Mouse (Mus musculus) forebrain, embryonic 10.5 days (tissue): ENCODE measurements at regions not wholly inside any gene's neighbourhood (a gene's known extent, or its start where the extent isn't known, plus 50 kb on each side); places are given as distances from the start of the nearest gene placed in this dataset.

Experiments used
- DNase-seq: peaks from one replicate; pipeline ENCODE4 v3.0.0-alpha.2; 2017; ENCODE audit warnings: low spot score; ENCODE audit errors: extremely low spot score
- H3K27ac ChIP-seq: fragments of 300-500 bp; sonication (generic); 2 replicates; pipeline ENCODE4 v1.5.1; 2016; ENCODE audit warnings: mild to moderate bottlenecking
- H3K27me3 ChIP-seq: fragments of 300-500 bp; sonication (generic); 2 replicates; pipeline ENCODE4 v1.6.1; 2016; ENCODE audit warnings: mild to moderate bottlenecking; ENCODE audit not compliant: poor library complexity, severe bottlenecking
- H3K36me3 ChIP-seq: fragments of 300-500 bp; sonication (generic); replicated peaks from 2 replicates; pipeline ENCODE4 v1.6.1; 2016; ENCODE audit warnings: mild to moderate bottlenecking, moderate library complexity
- H3K4me1 ChIP-seq: fragments of 300-500 bp; sonication (generic); 2 replicates; pipeline ENCODE4 v1.6.1; 2016
- H3K4me3 ChIP-seq: fragments of 300-500 bp; sonication (generic); 2 replicates; pipeline ENCODE4 v1.5.1; 2016; ENCODE audit warnings: mild to moderate bottlenecking, moderate library complexity
- H3K9me3 ChIP-seq: fragments of 300-500 bp; sonication (generic); 2 replicates; pipeline ENCODE4 v1.6.1; 2016; ENCODE audit warnings: mild to moderate bottlenecking, moderate library complexity
- WGBS: fragments of 180-500 bp; shearing (Covaris S2); methylation state at CpG from one replicate; pipeline ENCODE4 v1.1.7; 2016; 5-methylcytosine and 5-hydroxymethylcytosine counted together

DNA sequence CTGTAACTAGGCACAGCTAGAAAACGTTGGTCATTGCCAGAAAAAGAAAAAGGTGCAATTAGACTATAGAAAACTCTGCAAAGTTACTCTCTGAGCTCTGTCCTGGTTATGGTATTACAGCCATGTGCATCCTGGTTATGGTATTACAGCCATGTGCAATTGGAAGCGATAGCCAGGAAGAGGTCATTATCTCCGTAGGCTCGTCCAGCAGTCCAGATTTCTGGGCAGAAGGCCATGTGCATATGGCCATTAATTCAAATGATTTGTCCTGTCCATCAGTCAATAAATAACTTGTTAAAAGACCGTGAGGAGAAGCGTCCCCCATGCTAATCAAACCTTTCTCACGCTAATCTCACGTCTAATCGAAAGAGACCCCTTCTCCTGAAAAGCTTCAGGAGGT lies 75.7 kb upstream of the Samsn1 start:
- Histone ChIP-seq H3K36me3 (no peaks in the 10 kb centered on the region), H3K27me3 (no peaks in the 10 kb centered on the region), H3K4me3 (no peak overlapping the region), H3K4me1 (no peaks in the 10 kb centered on the region), H3K27ac (no peak overlapping the region), H3K9me3 (no peaks in the 10 kb centered on the region)
- WGBS: 93% methylated on average over 9 of the region's 9 CpGs
- DNase-seq: no peak

DNA sequence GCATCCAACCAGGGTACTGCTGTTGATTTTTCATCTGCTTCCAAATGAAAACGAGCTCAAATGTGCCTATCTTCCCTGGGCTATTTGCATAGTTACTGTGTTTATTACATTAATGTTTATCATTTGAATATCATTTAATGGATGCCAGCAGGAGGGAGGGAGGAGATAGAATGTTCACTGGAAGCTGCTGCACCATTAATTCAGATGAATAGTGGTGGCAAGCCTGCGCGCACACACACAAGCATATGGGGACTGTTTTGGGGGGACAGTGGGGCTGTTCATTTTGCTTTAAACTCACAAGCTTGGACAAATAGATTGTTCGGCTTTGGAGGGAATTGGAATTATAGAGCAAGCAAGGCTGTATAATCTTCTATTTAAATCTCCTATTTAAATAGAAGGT lies 74.3 kb upstream of the Samsn1 start:
- WGBS: 94% methylated on average over 4 of the region's 4 CpGs
- DNase-seq: no peak
- no peaks in the 10 kb centered on the region for H3K27me3 ChIP-seq
- no peaks in the 10 kb centered on the region for H3K36me3 ChIP-seq
- no peak overlapping the region for H3K27ac ChIP-seq
- no peaks in the 10 kb centered on the region for H3K9me3 ChIP-seq
- H3K4me3 ChIP-seq: no peak overlapping the region
- H3K4me1 ChIP-seq: no peaks in the 10 kb centered on the region

DNA sequence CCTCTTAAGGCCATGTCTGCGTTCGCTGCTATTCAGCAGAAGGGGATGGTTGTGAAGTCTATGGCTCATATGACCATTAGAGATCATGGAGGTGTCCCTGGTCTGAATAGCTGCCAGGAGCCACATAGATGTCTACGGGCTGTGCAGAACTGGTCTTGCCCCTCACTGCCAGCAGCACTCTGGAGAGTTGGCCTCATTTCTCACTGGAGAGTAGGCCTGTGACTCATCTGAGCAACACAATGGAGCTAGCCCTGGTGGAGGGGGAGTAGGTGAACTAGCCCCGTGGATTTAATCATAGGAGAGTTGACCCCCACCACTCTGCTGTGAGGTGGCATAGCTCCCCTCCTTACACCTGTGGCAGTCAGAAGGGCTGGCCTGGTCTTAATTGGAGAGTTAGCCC lies 63.3 kb upstream of the Samsn1 start:
- WGBS: 89% methylated on average over 4 of the region's 4 CpGs
- H3K36me3 ChIP-seq: no peaks in the 10 kb centered on the region
- DNase-seq: no peak
- no peak overlapping the region for H3K27ac ChIP-seq
- H3K4me3 ChIP-seq: no peak overlapping the region
- no peaks in the 10 kb centered on the region for H3K9me3 ChIP-seq
- no peaks in the 10 kb centered on the region for H3K4me1 ChIP-seq
- no peaks in the 10 kb centered on the region for H3K27me3 ChIP-seq

DNA sequence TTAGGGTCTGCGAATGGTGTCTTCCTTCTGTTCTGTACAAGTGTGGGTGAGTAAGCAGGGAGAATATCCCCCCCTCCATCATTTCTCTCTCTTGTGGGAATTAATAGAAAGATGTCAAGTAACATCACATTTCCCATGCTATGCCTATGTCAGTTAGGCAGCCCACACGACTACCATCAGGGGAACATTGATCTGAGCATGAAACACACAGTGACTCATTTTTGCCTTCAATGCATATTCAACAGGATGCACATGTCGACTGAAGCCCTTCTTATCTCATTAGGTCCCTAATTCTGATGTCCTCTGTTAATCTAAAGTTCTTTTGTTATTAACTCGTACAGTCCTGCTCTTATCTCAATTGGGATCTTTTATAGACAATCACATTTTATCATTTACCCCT lies 60.4 kb upstream of the Samsn1 start:
- WGBS: 85% methylated on average over 4 of the region's 4 CpGs
- DNase-seq: no peak
- H3K27ac ChIP-seq: no peak overlapping the region

DNA sequence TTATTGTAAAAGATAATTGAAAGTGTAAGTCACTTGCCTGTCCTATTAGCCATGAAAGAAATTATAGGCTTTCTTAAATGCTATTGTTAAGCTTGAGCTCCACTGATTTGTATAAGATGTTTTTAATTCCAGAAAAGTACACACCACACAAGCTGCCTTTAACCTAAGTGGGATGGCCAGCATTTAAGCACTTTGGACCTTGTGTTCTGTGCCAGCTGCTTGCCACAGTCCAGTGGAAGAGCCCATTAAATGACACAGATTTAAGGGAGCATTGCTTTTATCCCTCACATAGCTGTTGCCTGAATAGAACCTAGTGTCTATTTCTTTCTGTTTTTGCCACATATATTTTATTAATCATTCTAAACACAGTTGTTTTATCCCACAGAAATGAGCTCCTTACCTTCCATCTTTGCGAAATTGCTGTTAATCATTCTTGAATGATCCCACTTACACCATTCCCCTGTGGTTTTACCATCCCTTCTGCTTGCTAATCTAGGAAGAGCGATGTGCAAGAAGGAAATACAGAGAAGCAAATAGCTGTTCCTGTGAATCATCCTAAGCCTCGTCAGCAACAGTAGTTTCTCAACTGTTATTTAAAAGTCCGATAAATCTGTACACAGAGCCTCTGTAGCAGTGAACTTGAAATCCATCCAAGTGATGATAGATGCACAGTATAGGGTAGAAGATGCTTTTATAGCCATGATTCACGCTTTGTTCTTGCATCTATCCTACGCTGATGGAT lies 57.9 kb upstream of the Samsn1 start:
- H3K4me3 ChIP-seq: no peak overlapping the region
- 89% methylated on average over 6 of the region's 6 CpGs for WGBS
- no peak for DNase-seq

More for the DNA sequence above, 60.4 kb upstream of the Samsn1 start:
- Histone ChIP-seq H3K27me3 (no peaks in the 10 kb centered on the region), H3K9me3 (no peaks in the 10 kb centered on the region), H3K36me3 (no peaks in the 10 kb centered on the region), H3K4me1 (no peaks in the 10 kb centered on the region), H3K4me3 (no peak overlapping the region)

DNA sequence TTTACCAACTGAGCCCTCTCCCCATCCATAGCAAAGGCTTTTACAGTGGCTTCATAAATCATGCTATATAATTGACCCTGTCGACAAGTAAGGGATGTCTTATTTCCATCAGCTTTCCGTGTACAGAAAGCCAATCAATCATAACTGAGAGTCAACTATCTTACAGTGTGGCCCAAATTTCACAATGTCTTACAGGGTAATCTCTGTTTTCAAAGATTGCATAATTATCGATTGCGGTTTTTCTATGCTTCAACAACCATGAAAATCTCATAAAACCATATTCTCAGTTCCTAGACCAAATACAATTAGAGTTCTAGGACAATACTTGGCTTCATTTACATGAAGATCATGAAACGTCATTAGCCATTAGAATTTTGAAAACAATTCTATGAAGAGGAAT lies 56.1 kb upstream of the Samsn1 start:
- 92% methylated on average over 5 of the region's 5 CpGs for WGBS
- Histone ChIP-seq H3K4me1 (no peaks in the 10 kb centered on the region), H3K27ac (no peak overlapping the region), H3K4me3 (no peak overlapping the region), H3K27me3 (no peaks in the 10 kb centered on the region), H3K36me3 (no peaks in the 10 kb centered on the region), H3K9me3 (no peaks in the 10 kb centered on the region)
- no peak for DNase-seq

More for the DNA sequence above, 57.9 kb upstream of the Samsn1 start:
- Histone ChIP-seq H3K27ac (no peak overlapping the region), H3K4me1 (no peaks in the 10 kb centered on the region), H3K36me3 (no peaks in the 10 kb centered on the region), H3K27me3 (no peaks in the 10 kb centered on the region), H3K9me3 (no peaks in the 10 kb centered on the region)

DNA sequence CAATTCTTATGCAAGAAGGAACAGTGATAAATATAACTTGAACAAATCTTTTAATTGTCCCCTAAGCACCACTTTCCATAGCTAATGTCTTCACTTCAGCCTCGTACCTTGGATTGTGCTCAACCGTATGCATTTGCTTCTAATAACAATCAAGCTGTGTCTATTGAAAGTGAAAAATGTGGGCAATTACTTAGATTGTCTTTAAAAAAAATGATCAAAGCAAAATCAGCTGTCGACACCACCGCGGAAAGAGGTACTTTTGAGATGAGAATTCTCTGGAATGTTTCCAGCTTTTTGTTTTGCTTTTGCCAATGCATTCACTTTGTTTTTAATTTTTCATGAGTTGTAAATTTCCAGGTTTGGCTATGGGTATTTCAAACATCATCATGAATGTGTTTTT lies 54.1 kb upstream of the Samsn1 start:
- no peaks in the 10 kb centered on the region for H3K36me3 ChIP-seq
- no peak overlapping the region for H3K4me3 ChIP-seq
- 87% methylated on average over 5 of the region's 5 CpGs for WGBS
- H3K9me3 ChIP-seq: no peaks in the 10 kb centered on the region
- H3K27me3 ChIP-seq: no peaks in the 10 kb centered on the region
- H3K4me1 ChIP-seq: no peaks in the 10 kb centered on the region
- DNase-seq: no peak
- no peak overlapping the region for H3K27ac ChIP-seq
